Mouse (Mus musculus) CH12.LX (cell line): ENCODE measurements around the gene Jdp2. TPM values are rescaled to one million over a fixed set of nuclear protein-coding genes. Genes with fewer than 3 reads are reported as not detected.

Source experiments
- DNase-seq: peaks from one replicate; pipeline ENCODE4 v3.0.0-alpha.2; 2013; ENCODE audit errors: extremely low read depth
- H3K27ac ChIP-seq: 2 replicates; pipeline ENCODE4 v1.5.1; 2012; ENCODE audit warnings: low read depth, mild to moderate bottlenecking, control low read depth, moderate library complexity; ENCODE audit not compliant: insufficient read depth
- H3K27me3 ChIP-seq: replicated peaks from 2 replicates; pipeline ENCODE3; 2012; ENCODE audit warnings: inconsistent platforms
- H3K36me3 ChIP-seq, 2 experiments: replicated peaks in 1 of 2; 2 replicates each; pipeline versions ENCODE3 to v1.6.1; 2012; ENCODE audit warnings: inconsistent platforms in 1 of 2, low read length in 1 of 2, mild to moderate bottlenecking in 1 of 2, mixed read lengths in 1 of 2, moderate library complexity in 1 of 2; ENCODE audit not compliant: control insufficient read depth in 1 of 2, insufficient read depth in 1 of 2
- H3K4me1 ChIP-seq, 2 experiments: 2 replicates each; pipeline ENCODE4 v1.6.1; 2012; ENCODE audit warnings: inconsistent platforms in 1 of 2, moderate library complexity in 1 of 2; ENCODE audit not compliant: insufficient read depth in 2 of 2, control insufficient read depth in 1 of 2
- H3K4me2 ChIP-seq: 2 replicates; pipeline ENCODE4 v1.6.1; 2012; ENCODE audit warnings: low read depth, mild to moderate bottlenecking, control low read depth; ENCODE audit not compliant: poor library complexity, insufficient read depth, severe bottlenecking
- H3K4me3 ChIP-seq, 3 experiments: fragments of 150-350 bp in 1 of 3; sonication (generic) in 1 of 3; replicated peaks in 1 of 3; 2 replicates each; pipeline versions ENCODE3 to v1.5.1; 2011 to 2012; ENCODE audit warnings: low read depth in 2 of 3, low read length in 2 of 3, mild to moderate bottlenecking in 2 of 3, moderate library complexity in 2 of 3, control low read depth in 1 of 3, improper control_type of control experiment in 1 of 3, inconsistent platforms in 1 of 3, mixed read lengths in 1 of 3; ENCODE audit not compliant: poor library complexity in 1 of 3
- H3K79me2 ChIP-seq: replicated peaks from 2 replicates; pipeline ENCODE4 v1.6.1; 2012; ENCODE audit warnings: mild to moderate bottlenecking, moderate library complexity; ENCODE audit not compliant: control insufficient read depth, poor library complexity, insufficient read depth, severe bottlenecking; ENCODE audit errors: extremely low read depth
- H3K9ac ChIP-seq: 2 replicates; pipeline ENCODE4 v1.6.1; 2012; ENCODE audit warnings: low read depth, mild to moderate bottlenecking, control low read depth, moderate library complexity; ENCODE audit not compliant: insufficient read depth
- H3K9me3 ChIP-seq: replicated peaks from 2 replicates; pipeline ENCODE3; 2012; ENCODE audit warnings: low read length, inconsistent platforms, mixed read lengths
- BHLHE40 ChIP-seq: IDR thresholded peaks from 2 replicates; pipeline ENCODE4 v1.6.1; 2011; ENCODE audit warnings: mild to moderate bottlenecking, low read depth, low read length, improper control_type of control experiment
- CHD2 ChIP-seq: IDR thresholded peaks from 2 replicates; pipeline ENCODE4 v1.6.1; 2011; ENCODE audit warnings: low read length, improper control_type of control experiment
- E2F4 ChIP-seq: IDR thresholded peaks from 2 replicates; pipeline ENCODE4 v1.6.1; 2011; ENCODE audit warnings: low read depth, low read length, improper control_type of control experiment; ENCODE audit not compliant: insufficient replicate concordance
- GABPA ChIP-seq: IDR thresholded peaks from 2 replicates; pipeline ENCODE4 v1.6.1; 2012; ENCODE audit warnings: low read depth, low read length, improper control_type of control experiment, inconsistent platforms; ENCODE audit not compliant: insufficient replicate concordance
- HCFC1 ChIP-seq: IDR thresholded peaks from 2 replicates; pipeline ENCODE4 v1.6.1; 2012; ENCODE audit warnings: low read depth, mild to moderate bottlenecking, inconsistent platforms, low read length, improper control_type of control experiment
- JUN ChIP-seq: IDR thresholded peaks from 2 replicates; pipeline ENCODE4 v1.6.1; 2011; ENCODE audit warnings: low read depth, mild to moderate bottlenecking, low read length, improper control_type of control experiment, moderate library complexity; ENCODE audit not compliant: insufficient read depth
- KAT2A ChIP-seq: IDR thresholded peaks from 2 replicates; pipeline ENCODE4 v1.6.1; 2012; ENCODE audit warnings: low read length, improper control_type of control experiment, inconsistent platforms; ENCODE audit not compliant: insufficient replicate concordance
- MAFK ChIP-seq: IDR thresholded peaks from 2 replicates; pipeline ENCODE4 v1.6.1; 2011; ENCODE audit warnings: low read length, improper control_type of control experiment; ENCODE audit not compliant: insufficient replicate concordance
- NELFE ChIP-seq: IDR thresholded peaks from 2 replicates; pipeline ENCODE4 v1.6.1; 2011; ENCODE audit warnings: low read depth, low read length, improper control_type of control experiment
- PAX5 ChIP-seq: IDR thresholded peaks from 2 replicates; pipeline ENCODE4 v1.6.1; 2012; ENCODE audit warnings: low read length, inconsistent platforms, mixed read lengths
- POLR2A ChIP-seq: IDR thresholded peaks from 2 replicates; pipeline ENCODE4 v1.6.1; 2011; ENCODE audit warnings: low read depth, mild to moderate bottlenecking, improper control_type of control experiment, low read length
- POLR2AphosphoS2 ChIP-seq: IDR thresholded peaks from 2 replicates; pipeline ENCODE4 v1.6.1; 2011; ENCODE audit warnings: low read depth, low read length, improper control_type of control experiment
- SIN3A ChIP-seq: IDR thresholded peaks from 2 replicates; pipeline ENCODE4 v1.6.1; 2012; ENCODE audit warnings: low read length, improper control_type of control experiment, inconsistent platforms
- SMC3 ChIP-seq: IDR thresholded peaks from 2 replicates; pipeline ENCODE4 v1.6.1; 2011; ENCODE audit warnings: low read depth, low read length, improper control_type of control experiment
- TCF12 ChIP-seq: IDR thresholded peaks from 2 replicates; pipeline ENCODE4 v1.6.1; 2014; ENCODE audit warnings: low read depth, mild to moderate bottlenecking, inconsistent platforms, low read length, improper control_type of control experiment
- ZKSCAN1 ChIP-seq: IDR thresholded peaks from 2 replicates; pipeline ENCODE4 v1.6.1; 2012; ENCODE audit warnings: low read depth, inconsistent platforms, low read length, improper control_type of control experiment, borderline replicate concordance
- ZMIZ1 ChIP-seq: IDR thresholded peaks from 2 replicates; pipeline ENCODE4 v1.6.1; 2012; ENCODE audit warnings: low read depth, mild to moderate bottlenecking, inconsistent platforms, low read length, improper control_type of control experiment
- dilution Hi-C: fragments of 300-500 bp; cut with MboI; formaldehyde crosslinking; loops from 2 replicates; pipeline ENCODE4 v1.14.3; 2020; ENCODE audit warnings: low sequenced_read_pairs; ENCODE audit not compliant: extremely low pct_unique_long_range_greater_than_20kb, extremely low pct_ligation_motif_present
- in situ Hi-C: fragments of 300-500 bp; cut with MboI; formaldehyde crosslinking; loops from 3 replicates; pipeline ENCODE4 v1.14.3; 2019; ENCODE audit warnings: low sequenced_read_pairs, low pct_ligation_motif_present, low pct_unique_long_range_greater_than_20kb, mixed read lengths
- polyA plus RNA-seq: library from polyadenylated mRNA; unstranded; fragments of >175 nt; gene quantifications from 2 replicates; pipeline ENCODE4 v1.2.1, GENCODE M21; 2012; ENCODE audit warnings: low read depth; ENCODE audit not compliant: insufficient read length
- total RNA-seq, 2 experiments: library from RNA; depleted of rRNA; stranded (reverse); fragments of 300-350 nt in 1 of 2; fragments of >200 nt in 1 of 2; gene quantifications; 2 replicates each; pipeline ENCODE4 v1.2.3; 2012 to 2014

Jdp2 gene
- total and polyA plus RNA-seq, 3 experiments, result 64.7 to 104 (median 86.5) TPM

DNA sequence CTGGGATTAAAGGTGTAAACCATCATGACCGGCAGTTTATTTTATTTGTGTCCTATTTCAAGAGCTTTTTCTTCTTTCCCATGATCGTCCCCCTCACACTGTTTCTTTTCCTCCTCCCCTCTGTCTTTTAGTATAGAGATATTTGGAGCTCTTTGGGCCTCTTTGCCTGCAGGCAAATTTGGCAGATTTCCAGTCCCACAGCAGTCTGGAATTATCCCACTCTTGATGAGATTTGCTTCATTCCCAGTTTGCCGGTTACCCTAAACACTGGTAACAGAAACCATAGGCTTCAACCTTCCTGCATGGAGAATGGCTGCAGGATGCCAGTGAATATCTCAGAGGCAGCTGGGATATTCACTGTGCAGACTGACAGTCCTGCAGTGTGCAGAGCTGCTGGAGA is 69.9 kb downstream of the Jdp2 start:
- TF ChIP-seq HCFC1 (no peak), PAX5 (no peak), BHLHE40 (no peak), POLR2AphosphoS2 (no peak), E2F4 (no peak), CHD2 (no peak), POLR2A (no peak), ZMIZ1 (no peak), NELFE (no peak), MAFK (no peak), TCF12 (no peak), ZKSCAN1 (no peak), SIN3A (no peak), GABPA (no peak), JUN (no peak), KAT2A (no peak)
- dilution Hi-C loops, result no loop called here
- Histone ChIP-seq H3K27me3 (no peaks in the 10 kb centered on the region), H3K36me3 (no peaks in the 10 kb centered on the region), H3K9ac (no peak overlapping the region), H3K4me2 (no peak overlapping the region), H3K9me3 (peaks cover 9% of the 10 kb centered on the region), H3K27ac (no peak overlapping the region), H3K4me1 (peaks cover 33 to 59% of the 10 kb centered on the region in 2 experiments), H3K79me2 (no peaks in the 10 kb centered on the region), H3K4me3 (no peak overlapping the region)
- DNase-seq, result no peak
- in situ Hi-C loops, result loop anchor here (5.0 to 25.0 kb wide), 2 partner anchors 161 to 506 kb away; partner anchors contain the start of gene Rps6kl1

DNA sequence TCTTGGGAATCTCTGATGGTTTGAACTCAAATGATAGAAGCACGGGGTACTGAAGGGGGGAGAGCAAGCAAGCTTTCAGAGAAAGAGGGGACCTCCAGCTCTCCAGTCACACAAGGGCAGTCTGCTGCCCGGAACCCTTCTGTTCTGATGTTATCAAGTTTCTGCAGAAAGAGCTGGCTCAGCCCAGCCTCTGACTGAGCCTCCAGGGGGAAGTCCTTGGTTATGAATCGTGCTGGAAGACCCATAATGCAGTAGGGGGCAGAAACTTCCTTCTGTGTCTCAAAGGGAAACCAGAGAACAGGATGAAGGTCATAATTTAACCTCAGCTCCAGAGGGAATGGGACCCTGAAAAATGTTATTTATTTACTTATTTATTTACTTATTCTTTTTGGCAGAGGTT is 71.3 kb downstream of the Jdp2 start:
- no peak overlapping the region for H3K9ac ChIP-seq
- dilution Hi-C loops (no loop called here), in situ Hi-C loops (loop anchor here (25.0 kb wide), 1 partner anchor 508 kb away; the partner anchor contains the start of gene Rps6kl1)
- H3K4me3 ChIP-seq, result no peak overlapping the region
- peaks cover 25 to 53% of the 10 kb centered on the region in 2 experiments for H3K4me1 ChIP-seq
- DNase-seq, result no peak
- H3K4me2 ChIP-seq, result no peak overlapping the region
- no peaks in the 10 kb centered on the region for H3K36me3 ChIP-seq
- H3K27me3 ChIP-seq, result no peaks in the 10 kb centered on the region
- H3K79me2 ChIP-seq, result no peaks in the 10 kb centered on the region
- peaks cover 9% of the 10 kb centered on the region for H3K9me3 ChIP-seq
- no peak overlapping the region for H3K27ac ChIP-seq
- TF ChIP-seq GABPA (no peak), SMC3 (peak; percentile 6; the same call in 1 of the 2 replicates)
